Mouse (Mus musculus) ZHBTc4 (cell line): ENCODE results near the gene Klf7.

Experiments
- DNase-seq: peaks from one replicate; pipeline ENCODE4 v3.0.0-alpha.2; 2011; ENCODE audit warnings: low read depth, low spot score

Gene Klf7

GRCm38 (mm10) chr1:64032502-64033231 lies 89.4 kb downstream of the Klf7 start:
- DNase-seq: no peak

- no peak for DNase-seq
These were observed 100.1 kb downstream of the Klf7 start for GRCm38 (mm10) chr1:64021986-64022385.

- DNase-seq: peak; percentile 25
These were observed 101.1 kb downstream of the Klf7 start for GRCm38 (mm10) chr1:64020672-64021635.

- DNase-seq: no peak
These were observed 102.9 kb downstream of the Klf7 start for GRCm38 (mm10) chr1:64019127-64019635.

GRCm38 (mm10) chr1:64018466-64019077 lies 103.5 kb downstream of the Klf7 start:
- DNase-seq: peak; percentile 15

- no peak for DNase-seq
These were observed 108.0 kb downstream of the Klf7 start for GRCm38 (mm10) chr1:64014091-64014490.

- DNase-seq: peak; percentile 28
These were observed 113.1 kb downstream of the Klf7 start for GRCm38 (mm10) chr1:64008994-64009393.

GRCm38 (mm10) chr1:64008031-64008430 lies 114.1 kb downstream of the Klf7 start:
- no peak for DNase-seq

- no peak for DNase-seq
These were observed 116.9 kb downstream of the Klf7 start for GRCm38 (mm10) chr1:64005194-64005593.

- DNase-seq: no peak
These were observed 118.4 kb downstream of the Klf7 start for GRCm38 (mm10) chr1:64003525-64004291.

- no peak for DNase-seq
These were observed 120.0 kb downstream of the Klf7 start for GRCm38 (mm10) chr1:64002036-64002435.

GRCm38 (mm10) chr1:64000597-64000996 lies 121.5 kb downstream of the Klf7 start:
- no peak for DNase-seq

- DNase-seq: no peak
These were observed 122.6 kb downstream of the Klf7 start for GRCm38 (mm10) chr1:63999481-63999880.

- DNase-seq: no peak
These were observed 123.2 kb downstream of the Klf7 start for GRCm38 (mm10) chr1:63998901-63999300.

GRCm38 (mm10) chr1:63998139-63998538 lies 123.9 kb downstream of the Klf7 start:
- DNase-seq: no peak

- no peak for DNase-seq
These were observed 126.3 kb downstream of the Klf7 start for GRCm38 (mm10) chr1:63995828-63996227.

GRCm38 (mm10) chr1:63995137-63995492 lies 127.0 kb downstream of the Klf7 start:
- DNase-seq: no peak

GRCm38 (mm10) chr1:63994248-63995136 lies 127.6 kb downstream of the Klf7 start:
- DNase-seq: no peak

GRCm38 (mm10) chr1:63992506-63992905 lies 129.6 kb downstream of the Klf7 start:
- no peak for DNase-seq

GRCm38 (mm10) chr1:63990416-63990815 lies 131.7 kb downstream of the Klf7 start:
- no peak for DNase-seq
